Mouse (Mus musculus) heart, postnatal 25 days (tissue): ENCODE measurements at regions not wholly inside any gene's neighbourhood (a gene's known extent, or its start where the extent isn't known, plus 50 kb on each side); places are given as distances from the start of the nearest gene placed in this dataset.

ENCODE experiments used
- DNase-seq: peaks from one replicate; pipeline ENCODE4 v3.0.0; 2022; ENCODE audit warnings: low spot score
- intact Hi-C: fragments of 180-260 bp; cut with DNase I; formaldehyde crosslinking; loops from one replicate; pipeline ENCODE4 v1.15.1; 2025

- DNase-seq, result no peak
- intact Hi-C loops, result loop anchor here (5.0 kb wide), 1 partner anchor 53 kb away; no protein-coding TSS in a partner anchor
Measured at GRCm38 (mm10) chr6:117489761-117490396, 321.5 kb downstream of the Cxcl12 start.

- intact Hi-C loops, result no loop called here
- DNase-seq, result no peak
Measured at GRCm38 (mm10) chr6:117494971-117495370, 326.6 kb downstream of the Cxcl12 start.

- DNase-seq, result no peak
- intact Hi-C loops, result no loop called here
Measured at GRCm38 (mm10) chr6:117497337-117497736, 329.0 kb downstream of the Cxcl12 start.

- no peak for DNase-seq
- intact Hi-C loops, result no loop called here
Measured at GRCm38 (mm10) chr6:117497904-117498303, 329.6 kb downstream of the Cxcl12 start.

- no peak for DNase-seq
- intact Hi-C loops, result no loop called here
Measured at GRCm38 (mm10) chr6:117502346-117502745, 334.0 kb downstream of the Cxcl12 start.

- DNase-seq, result no peak
- intact Hi-C loops, result no loop called here
Measured at GRCm38 (mm10) chr6:117504771-117505170, 336.2 kb upstream of the Zfp637 start.

GRCm38 (mm10) chr6:117505431-117505830 lies 335.5 kb upstream of the Zfp637 start:
- DNase-seq, result no peak
- intact Hi-C loops, result no loop called here

- intact Hi-C loops, result no loop called here
Measured at GRCm38 (mm10) chr6:117506619-117507018, 334.4 kb upstream of the Zfp637 start.

GRCm38 (mm10) chr6:117508860-117509259 lies 332.1 kb upstream of the Zfp637 start:
- no peak for DNase-seq
- intact Hi-C loops, result no loop called here

More at GRCm38 (mm10) chr6:117506619-117507018, 334.4 kb upstream of the Zfp637 start:
- DNase-seq, result no peak

- intact Hi-C loops, result no loop called here
- DNase-seq, result no peak
Measured at GRCm38 (mm10) chr6:117510026-117510425, 331.0 kb upstream of the Zfp637 start.

GRCm38 (mm10) chr6:117514831-117515230 lies 326.1 kb upstream of the Zfp637 start:
- DNase-seq, result no peak
- intact Hi-C loops, result no loop called here

- no peak for DNase-seq
- intact Hi-C loops, result no loop called here
Measured at GRCm38 (mm10) chr6:117516906-117517305, 324.1 kb upstream of the Zfp637 start.

GRCm38 (mm10) chr6:117518939-117519338 lies 322.0 kb upstream of the Zfp637 start:
- intact Hi-C loops, result no loop called here
- no peak for DNase-seq

GRCm38 (mm10) chr6:117519466-117519865 lies 321.5 kb upstream of the Zfp637 start:
- intact Hi-C loops, result no loop called here
- DNase-seq, result no peak

- intact Hi-C loops, result no loop called here
- DNase-seq, result no peak
Measured at GRCm38 (mm10) chr6:117526161-117526935, 314.6 kb upstream of the Zfp637 start.

- intact Hi-C loops, result no loop called here
- DNase-seq, result no peak
Measured at GRCm38 (mm10) chr6:117527526-117527925, 313.5 kb upstream of the Zfp637 start.

- intact Hi-C loops, result no loop called here
- DNase-seq, result no peak
Measured at GRCm38 (mm10) chr6:117534149-117534548, 306.8 kb upstream of the Zfp637 start.

GRCm38 (mm10) chr6:117534991-117535390 lies 306.0 kb upstream of the Zfp637 start:
- intact Hi-C loops, result no loop called here

GRCm38 (mm10) chr6:117536084-117536483 lies 304.9 kb upstream of the Zfp637 start:
- DNase-seq, result no peak
- intact Hi-C loops, result no loop called here

More at GRCm38 (mm10) chr6:117534991-117535390, 306.0 kb upstream of the Zfp637 start:
- no peak for DNase-seq

GRCm38 (mm10) chr6:117542431-117542830 lies 298.5 kb upstream of the Zfp637 start:
- no peak for DNase-seq
- intact Hi-C loops, result no loop called here
